Mouse (Mus musculus) olfactory bulb, adult 2 months (tissue): ENCODE measurements around the gene Fgf10. TPM values are rescaled to one million over a fixed set of nuclear protein-coding genes. Genes with fewer than 3 reads are reported as not detected.

Experiments used
- H3K27ac ChIP-seq: fragments of 200-500 bp; 2 replicates; pipeline ENCODE4 v1.5.1; 2012; ENCODE audit warnings: low read depth, low read length; ENCODE audit not compliant: insufficient read depth
- H3K4me1 ChIP-seq: fragments of 200-500 bp; 2 replicates; pipeline ENCODE4 v1.6.1; 2012; ENCODE audit warnings: low read length; ENCODE audit not compliant: control insufficient read depth, insufficient read depth
- H3K4me3 ChIP-seq: fragments of 200-500 bp; 2 replicates; pipeline ENCODE4 v1.5.1; 2012; ENCODE audit warnings: mild to moderate bottlenecking, low read depth, low read length, moderate library complexity; ENCODE audit not compliant: insufficient read depth
- CTCF ChIP-seq: fragments of 200-500 bp; IDR thresholded peaks from 2 replicates; pipeline ENCODE4 v1.5.1; 2012; ENCODE audit warnings: low read depth, mild to moderate bottlenecking, low read length, moderate library complexity; ENCODE audit not compliant: insufficient read depth
- POLR2A ChIP-seq: fragments of 200-500 bp; IDR thresholded peaks from 2 replicates; pipeline ENCODE4 v1.6.1; 2012; ENCODE audit warnings: mild to moderate bottlenecking, low read depth, low read length, moderate library complexity; ENCODE audit not compliant: insufficient read depth
- WGBS: fragments of 180-500 bp; shearing (Covaris S2); methylation state at CpG from one replicate; pipeline ENCODE4 v1.1.7; 2018; 5-methylcytosine and 5-hydroxymethylcytosine counted together
- polyA plus RNA-seq: library from polyadenylated mRNA; stranded (reverse); fragments of >200 nt; gene quantifications from 2 replicates; pipeline ENCODE4 v1.2.4, GENCODE M21; 2012; ENCODE audit warnings: low replicate concordance; ENCODE audit not compliant: missing spikeins, insufficient read depth, insufficient read length

The Fgf10 gene
- polyA plus RNA-seq, 1 experiment, result not detected

DNA sequence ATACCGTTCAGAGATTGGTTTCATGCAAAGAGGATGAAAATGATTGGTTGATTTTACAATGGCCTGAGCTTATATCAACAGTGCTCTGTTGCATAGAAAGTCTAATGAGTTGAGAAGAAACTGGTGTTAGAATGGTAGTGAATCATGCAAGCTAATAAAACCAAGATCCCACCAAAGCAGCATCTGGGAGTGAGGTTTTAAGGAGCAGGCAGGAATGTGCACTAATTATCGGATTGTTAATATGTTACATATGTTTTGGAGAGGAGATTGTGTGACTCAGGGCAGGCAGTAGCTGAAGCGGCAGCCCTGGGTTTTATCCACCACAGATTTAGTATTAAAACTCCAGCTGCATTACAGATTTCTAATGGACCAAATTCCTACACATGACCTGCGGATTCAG, 76.8 kb downstream of the Fgf10 start:
- no peaks in the 10 kb centered on the region for H3K4me1 ChIP-seq
- WGBS, result 52% methylated on average over 4 of the region's 4 CpGs
- H3K4me3 ChIP-seq, result no peak overlapping the region
- no peak overlapping the region for H3K27ac ChIP-seq
- TF ChIP-seq POLR2A (no peak), CTCF (no peak)

- H3K4me3 ChIP-seq, result no peak overlapping the region
- 83% methylated on average over 4 of the region's 4 CpGs for WGBS
- no peak for TF ChIP-seq POLR2A
- no peak for TF ChIP-seq CTCF
Measured at GRCm38 (mm10) chr13:118754024-118754423, 84.4 kb downstream of the Fgf10 start.

DNA sequence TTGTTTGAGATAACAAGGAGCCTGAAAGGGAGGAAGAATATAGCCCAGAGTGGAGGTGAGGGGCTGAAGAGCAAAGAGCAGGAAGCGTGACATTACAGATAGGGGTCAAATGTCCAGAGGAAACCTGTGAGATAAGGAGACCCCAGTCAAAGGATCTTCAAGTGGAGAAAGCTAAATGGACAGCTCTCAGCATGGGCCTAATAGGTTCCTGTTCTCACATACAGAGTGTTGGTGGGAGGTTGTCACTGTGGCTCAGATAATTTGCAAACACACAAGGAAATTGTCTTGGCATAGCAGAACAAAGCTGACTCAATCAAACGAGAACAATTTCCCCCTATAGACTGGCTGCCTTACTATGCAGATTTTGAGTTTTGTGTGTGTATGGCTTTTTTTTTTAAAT, 89.4 kb downstream of the Fgf10 start:
- H3K4me1 ChIP-seq, result no peaks in the 10 kb centered on the region
- 48% methylated on average over 2 of the region's 2 CpGs for WGBS
- TF ChIP-seq POLR2A (no peak), CTCF (no peak)
- H3K4me3 ChIP-seq, result no peak overlapping the region
- no peak overlapping the region for H3K27ac ChIP-seq

More at GRCm38 (mm10) chr13:118754024-118754423, 84.4 kb downstream of the Fgf10 start:
- no peak overlapping the region for H3K27ac ChIP-seq
- no peaks in the 10 kb centered on the region for H3K4me1 ChIP-seq

- TF ChIP-seq POLR2A (no peak), CTCF (no peak)
- H3K27ac ChIP-seq, result no peak overlapping the region
- WGBS, result 81% methylated on average over 2 of the region's 2 CpGs
- no peaks in the 10 kb centered on the region for H3K4me1 ChIP-seq
- no peak overlapping the region for H3K4me3 ChIP-seq
Measured at GRCm38 (mm10) chr13:118762982-118763381, 93.4 kb downstream of the Fgf10 start.

GRCm38 (mm10) chr13:118772188-118772587, 102.6 kb downstream of the Fgf10 start:
- Histone ChIP-seq H3K4me3 (no peak overlapping the region), H3K4me1 (no peaks in the 10 kb centered on the region), H3K27ac (no peak overlapping the region)
- no peak for TF ChIP-seq CTCF
- no peak for TF ChIP-seq POLR2A

GRCm38 (mm10) chr13:118775148-118775547, 105.6 kb downstream of the Fgf10 start:
- H3K27ac ChIP-seq, result no peak overlapping the region
- TF ChIP-seq POLR2A, result no peak
- TF ChIP-seq CTCF, result no peak
- H3K4me3 ChIP-seq, result no peak overlapping the region
- no peaks in the 10 kb centered on the region for H3K4me1 ChIP-seq
- 74% methylated on average over 1 of the region's 1 CpGs for WGBS

DNA sequence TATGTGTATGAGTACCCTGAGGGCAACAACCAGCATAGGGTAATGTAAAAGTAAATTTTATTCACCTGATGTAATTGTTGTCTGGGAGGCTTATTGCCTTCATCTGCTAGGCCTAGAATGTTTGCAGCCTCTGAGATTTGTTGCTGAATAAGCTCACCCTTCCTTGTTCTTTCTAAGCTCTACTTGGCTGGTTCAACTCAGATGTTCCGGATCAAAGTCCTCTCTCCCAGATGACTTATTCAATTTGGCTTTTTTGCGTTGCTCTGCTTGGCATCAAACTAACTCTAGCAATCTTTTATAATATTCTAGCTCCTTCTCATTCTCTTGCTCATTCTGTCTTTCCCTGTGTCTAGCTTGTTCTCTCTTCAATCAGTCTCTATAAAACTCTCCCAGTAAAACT, 109.6 kb downstream of the Fgf10 start:
- Histone ChIP-seq H3K4me3 (no peak overlapping the region), H3K27ac (no peak overlapping the region), H3K4me1 (no peaks in the 10 kb centered on the region)
- TF ChIP-seq CTCF, result no peak
- no peak for TF ChIP-seq POLR2A
- 98% methylated on average over 2 of the region's 2 CpGs for WGBS

DNA sequence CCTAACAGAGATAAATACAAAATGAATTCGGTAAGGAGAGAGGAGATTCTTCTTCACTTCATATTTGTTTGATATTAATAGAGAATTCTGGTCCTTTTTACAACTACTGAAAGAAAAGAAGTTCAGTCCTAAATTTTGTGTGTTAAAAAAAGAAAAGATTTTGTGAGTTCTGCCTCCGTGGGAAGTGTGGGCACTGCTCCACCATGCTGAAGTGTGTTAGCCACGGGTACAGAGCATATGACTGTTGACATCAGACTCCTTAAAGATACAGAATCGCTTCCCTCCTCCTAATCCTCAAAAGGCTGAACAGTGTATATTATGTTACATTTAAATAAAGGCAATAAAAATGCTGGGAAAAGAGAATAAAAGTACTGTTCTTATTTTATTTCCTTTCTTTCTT, 122.2 kb downstream of the Fgf10 start:
- TF ChIP-seq POLR2A (no peak), CTCF (no peak)
- H3K4me1 ChIP-seq, result no peaks in the 10 kb centered on the region
- H3K27ac ChIP-seq, result no peak overlapping the region
- WGBS, result 19% methylated on average over 4 of the region's 4 CpGs
- H3K4me3 ChIP-seq, result no peak overlapping the region

GRCm38 (mm10) chr13:118792198-118792597, 122.6 kb downstream of the Fgf10 start:
- WGBS, result 9% methylated on average over 4 of the region's 4 CpGs
- Histone ChIP-seq H3K4me3 (no peak overlapping the region), H3K4me1 (no peaks in the 10 kb centered on the region), H3K27ac (no peak overlapping the region)
- TF ChIP-seq POLR2A, result no peak
- TF ChIP-seq CTCF, result no peak

DNA sequence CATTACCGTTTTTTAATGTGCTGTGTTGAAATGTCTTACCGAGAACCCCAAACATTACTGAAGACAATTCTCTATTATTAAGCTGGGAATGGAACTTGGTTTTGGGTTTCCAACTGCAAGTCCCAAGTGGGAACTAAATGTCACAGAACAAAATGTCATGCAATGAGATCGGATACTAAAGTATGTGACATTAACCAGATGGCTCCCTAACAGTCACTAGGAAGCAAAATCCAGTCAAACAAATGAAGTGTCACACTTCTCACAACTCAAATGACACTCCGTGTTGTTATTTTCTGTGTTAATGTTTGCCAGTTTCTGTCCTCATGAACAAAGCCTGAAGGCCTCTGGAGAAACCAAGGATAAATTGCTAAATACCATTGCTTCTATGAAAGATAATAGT, 130.6 kb downstream of the Fgf10 start:
- Histone ChIP-seq H3K4me1 (no peaks in the 10 kb centered on the region), H3K4me3 (no peak overlapping the region), H3K27ac (no peak overlapping the region)
- TF ChIP-seq CTCF, result no peak
- TF ChIP-seq POLR2A, result no peak
- 93% methylated on average over 4 of the region's 4 CpGs for WGBS
